12 mouse cellular contexts compared by ENCODE assay signal in genomic region chr10:92595496-92596355, GRCm38 (mm10).
DNase-seq lines count a peak whose midpoint lies in the region; ATAC-seq and TF ChIP-seq lines count a peak whose summit lies in the region.
"Had no signal": no experiment of that assay in that cellular context is flagged by ENCODE, and none has a peak within 500 bp of the region (broad histone marks: within the 10 kb centered on the region; RNA-seq: fewer than 3 reads in every experiment).

No protein-coding gene starts in this region.

- H3K27me3 ChIP-seq in forebrain, embryonic 11.5 days (ENCODE audit: control insufficient read depth, insufficient read depth, low read length), result no peaks in the 10 kb centered on the region
- H3K27me3 ChIP-seq in forebrain, postnatal 0 days (ENCODE audit: insufficient read depth, low read length), result peaks cover 23% of the 10 kb centered on the region
- H3K27me3 ChIP-seq in midbrain, embryonic 11.5 days (ENCODE audit: control insufficient read depth, insufficient read depth, low read length), result no peaks in the 10 kb centered on the region
- H3K27me3 ChIP-seq in midbrain, embryonic 13.5 days, result no peaks in the 10 kb centered on the region
- H3K27me3 ChIP-seq in stomach, postnatal 0 days (ENCODE audit: control insufficient read depth, insufficient read depth, low read length), result no peaks in the 10 kb centered on the region
- no peaks in the 10 kb centered on the region for H3K27me3 ChIP-seq in hindbrain, postnatal 0 days (ENCODE audit: insufficient read depth, low read length)
- H3K27me3 ChIP-seq: embryonic facial prominence, embryonic 13.5 days had no signal

- ATAC-seq in forebrain, embryonic 11.5 days (replicated peaks; ENCODE audit: low FRiP score), result peak; percentile 18; the same call in 1 of the 2 replicates
- no peak for ATAC-seq in forebrain, postnatal 0 days
- ATAC-seq in midbrain, embryonic 11.5 days (ENCODE audit: low FRiP score), result peak; percentile 16; the same call in 1 of the 2 replicates
- no peak for ATAC-seq in midbrain, embryonic 13.5 days
- ATAC-seq in stomach, postnatal 0 days (ENCODE audit: low FRiP score, low TSS enrichment), result peak; percentile 75
- no peak for ATAC-seq in hindbrain, postnatal 0 days

- H3K4me2 ChIP-seq in forebrain, embryonic 11.5 days (ENCODE audit: low read depth, low read length, severe bottlenecking), result no peak overlapping the region
- H3K4me2 ChIP-seq in forebrain, postnatal 0 days (ENCODE audit: low read depth), result no peak overlapping the region
- no peak overlapping the region for H3K4me2 ChIP-seq in midbrain, embryonic 11.5 days
- no peak overlapping the region for H3K4me2 ChIP-seq in midbrain, embryonic 13.5 days (replicated peaks)
- no peak overlapping the region for H3K4me2 ChIP-seq in stomach, postnatal 0 days (replicated peaks; ENCODE audit: low read depth)
- H3K4me2 ChIP-seq in hindbrain, postnatal 0 days (ENCODE audit: low read depth, low read length), result no peak overlapping the region
- H3K4me2 ChIP-seq: embryonic facial prominence, embryonic 13.5 days had no signal

- H3K4me1 ChIP-seq in forebrain, embryonic 11.5 days (replicated peaks; ENCODE audit: control insufficient read depth, insufficient read depth, low read length), result 0 out of 2 replicates have a peak, but pooled peaks cover 2% of the 10 kb centered on the region
- no peaks in the 10 kb centered on the region for H3K4me1 ChIP-seq in forebrain, postnatal 0 days (ENCODE audit: insufficient read depth)
- peaks cover 9% of the 10 kb centered on the region for H3K4me1 ChIP-seq in midbrain, embryonic 11.5 days (ENCODE audit: control insufficient read depth, insufficient read depth, low read length)
- peaks cover 5% of the 10 kb centered on the region; the same call in 1 of the 2 replicates for H3K4me1 ChIP-seq in midbrain, embryonic 13.5 days (replicated peaks)
- H3K4me1 ChIP-seq in stomach, postnatal 0 days (replicated peaks; ENCODE audit: control insufficient read depth, insufficient read depth), result no peaks in the 10 kb centered on the region
- no peaks in the 10 kb centered on the region for H3K4me1 ChIP-seq in hindbrain, postnatal 0 days (ENCODE audit: insufficient read depth, low read length)

- TF ChIP-seq EP300 in stomach, postnatal 0 days (optimal IDR thresholded peaks at IDR 0.05), result peak; percentile 86

- DNase-seq in forebrain, embryonic 11.5 days (ENCODE audit: low spot score), result no peak
- no peak for DNase-seq in forebrain, postnatal 0 days
- peak; percentile 82 for DNase-seq in midbrain, embryonic 11.5 days (ENCODE audit: low spot score, missing footprints)
- DNase-seq in forelimb bud, embryonic 11.5 days (ENCODE audit: low read depth, low spot score), result peak; percentile 23
- DNase-seq in stomach, postnatal 0 days (ENCODE audit: low spot score), result peak; percentile 59
- no peak for DNase-seq in hindbrain, postnatal 0 days (ENCODE audit: low spot score)
- no peak for DNase-seq in frontal cortex, postnatal 25 days (ENCODE audit: low spot score in 2 of 2)
- DNase-seq: cerebellum, adult 2 months; heart, postnatal 14 days; spleen, adult 18-20 months had no signal

- no peak for TF ChIP-seq CTCF in forebrain, postnatal 0 days (IDR thresholded peaks at IDR 0.05; ENCODE audit: low read depth)
- no peak for TF ChIP-seq CTCF in stomach, postnatal 0 days (IDR thresholded peaks at IDR 0.05; ENCODE audit: low read depth)
- TF ChIP-seq CTCF in hindbrain, postnatal 0 days (IDR thresholded peaks at IDR 0.05; ENCODE audit: low read depth), result no peak

- no peak overlapping the region for H3K4me3 ChIP-seq in forebrain, embryonic 11.5 days (ENCODE audit: low read depth, low read length)
- H3K4me3 ChIP-seq in forebrain, postnatal 0 days (ENCODE audit: low read depth, low read length), result no peak overlapping the region
- H3K4me3 ChIP-seq in midbrain, embryonic 11.5 days (ENCODE audit: low read depth, low read length), result no peak overlapping the region
- H3K4me3 ChIP-seq in midbrain, embryonic 13.5 days (replicated peaks), result no peak overlapping the region
- H3K4me3 ChIP-seq in stomach, postnatal 0 days (ENCODE audit: low read depth, low read length), result no peak overlapping the region
- no peak overlapping the region for H3K4me3 ChIP-seq in hindbrain, postnatal 0 days (ENCODE audit: low read length)
- H3K4me3 ChIP-seq: embryonic facial prominence, embryonic 13.5 days had no signal

- H3K9me3 ChIP-seq in forebrain, embryonic 11.5 days (ENCODE audit: control insufficient read depth, low read length), result no peaks in the 10 kb centered on the region
- H3K9me3 ChIP-seq in forebrain, postnatal 0 days (ENCODE audit: low read length), result no peaks in the 10 kb centered on the region
- no peaks in the 10 kb centered on the region for H3K9me3 ChIP-seq in midbrain, embryonic 11.5 days (ENCODE audit: control insufficient read depth, low read length)
- H3K9me3 ChIP-seq in midbrain, embryonic 13.5 days, result no peaks in the 10 kb centered on the region
- no peaks in the 10 kb centered on the region for H3K9me3 ChIP-seq in stomach, postnatal 0 days (ENCODE audit: control insufficient read depth, low read length)
- no peaks in the 10 kb centered on the region for H3K9me3 ChIP-seq in hindbrain, postnatal 0 days (ENCODE audit: low read length)
- H3K9me3 ChIP-seq: embryonic facial prominence, embryonic 13.5 days had no signal

- H3K9ac ChIP-seq in forebrain, embryonic 11.5 days (ENCODE audit: low read length), result no peak overlapping the region
- H3K9ac ChIP-seq in forebrain, postnatal 0 days, result no peak overlapping the region
- no peak overlapping the region for H3K9ac ChIP-seq in midbrain, embryonic 11.5 days (ENCODE audit: low read length)
- H3K9ac ChIP-seq in midbrain, embryonic 13.5 days (replicated peaks), result no peak overlapping the region
- no peak overlapping the region for H3K9ac ChIP-seq in stomach, postnatal 0 days (ENCODE audit: low read length)
- H3K9ac ChIP-seq in hindbrain, postnatal 0 days (replicated peaks; ENCODE audit: low read length), result no peak overlapping the region
- H3K9ac ChIP-seq: embryonic facial prominence, embryonic 13.5 days had no signal

- H3K27ac ChIP-seq in forebrain, embryonic 11.5 days (ENCODE audit: low read depth, low read length), result no peak overlapping the region
- H3K27ac ChIP-seq in forebrain, postnatal 0 days (ENCODE audit: low read depth, low read length), result no peak overlapping the region
- no peak overlapping the region; the same call in 1 of the 2 replicates for H3K27ac ChIP-seq in midbrain, embryonic 11.5 days (ENCODE audit: low read depth, low read length)
- H3K27ac ChIP-seq in midbrain, embryonic 13.5 days, result no peak overlapping the region
- no peak overlapping the region for H3K27ac ChIP-seq in stomach, postnatal 0 days (replicated peaks)
- H3K27ac ChIP-seq in hindbrain, postnatal 0 days, result no peak overlapping the region
- H3K27ac ChIP-seq: embryonic facial prominence, embryonic 13.5 days had no signal

- 12% methylated on average over 6 of the region's 6 CpGs for WGBS in forebrain, embryonic 11.5 days
- WGBS in forebrain, postnatal 0 days, result 12% methylated on average over 6 of the region's 6 CpGs
- 7% methylated on average over 6 of the region's 6 CpGs for WGBS in midbrain, embryonic 11.5 days
- WGBS in midbrain, embryonic 13.5 days, result 7% methylated on average over 6 of the region's 6 CpGs
- 19% methylated on average over 6 of the region's 6 CpGs for WGBS in stomach, postnatal 0 days
- 30% methylated on average over 6 of the region's 6 CpGs for WGBS in hindbrain, postnatal 0 days

- no peaks in the 10 kb centered on the region for H3K36me3 ChIP-seq in forebrain, embryonic 11.5 days (ENCODE audit: control insufficient read depth, insufficient read depth, low read length)
- no peaks in the 10 kb centered on the region for H3K36me3 ChIP-seq in forebrain, postnatal 0 days (ENCODE audit: insufficient read depth)
- H3K36me3 ChIP-seq in midbrain, embryonic 11.5 days (ENCODE audit: control insufficient read depth, insufficient read depth, low read length), result no peaks in the 10 kb centered on the region
- H3K36me3 ChIP-seq in midbrain, embryonic 13.5 days, result no peaks in the 10 kb centered on the region
- no peaks in the 10 kb centered on the region for H3K36me3 ChIP-seq in stomach, postnatal 0 days (ENCODE audit: control insufficient read depth, insufficient read depth, low read length)
- no peaks in the 10 kb centered on the region for H3K36me3 ChIP-seq in hindbrain, postnatal 0 days (ENCODE audit: insufficient read depth, low read length)
- H3K36me3 ChIP-seq: embryonic facial prominence, embryonic 13.5 days had no signal

Comparison
In these comparisons a context has a peak if more than half of its experiments do, and no peak if none do; other contexts are left out.
1. ATAC-seq: peak in forebrain, embryonic 11.5 days (single experiment), midbrain, embryonic 11.5 days (single experiment) and stomach, postnatal 0 days (single experiment); none in forebrain, postnatal 0 days (single experiment), midbrain, embryonic 13.5 days (single experiment) and hindbrain, postnatal 0 days (single experiment).
2. DNase-seq: peak in midbrain, embryonic 11.5 days (single experiment), forelimb bud, embryonic 11.5 days (single experiment) and stomach, postnatal 0 days (single experiment); none in forebrain, embryonic 11.5 days (single experiment), forebrain, postnatal 0 days (single experiment), hindbrain, postnatal 0 days (single experiment) and frontal cortex, postnatal 25 days (0 of 2).